Mouse (Mus musculus) limb, embryonic 14.5 days (tissue): ENCODE measurements at regions not wholly inside any gene's neighbourhood (a gene's known extent, or its start where the extent isn't known, plus 50 kb on each side); places are given as distances from the start of the nearest gene placed in this dataset.

Experiments used
- ATAC-seq: fragments of 200-750 bp; cut with Nextera tagmentation; 2 replicates; pipeline ENCODE4 v1.8.0; 2017; ENCODE audit warnings: low read depth, moderate number of reproducible peaks, moderate TSS enrichment; ENCODE audit not compliant: low FRiP score
- DNase-seq: peaks from one replicate; pipeline ENCODE4 v3.0.0-alpha.2; 2015; ENCODE audit warnings: low spot score
- H3K27ac ChIP-seq: fragments of 300-500 bp; sonication (generic); replicated peaks from 2 replicates; pipeline ENCODE4 v1.5.1; 2014; ENCODE audit warnings: low read depth, mild to moderate bottlenecking, low read length, moderate library complexity, mixed read lengths
- H3K27me3 ChIP-seq: fragments of 300-500 bp; sonication (generic); 2 replicates; pipeline ENCODE4 v1.6.1; 2014; ENCODE audit warnings: low read length, mixed read lengths; ENCODE audit not compliant: control insufficient read depth, insufficient read depth
- H3K36me3 ChIP-seq: fragments of 300-500 bp; sonication (generic); 2 replicates; pipeline ENCODE4 v1.6.1; 2014; ENCODE audit warnings: mild to moderate bottlenecking, low read length, moderate library complexity, mixed read lengths; ENCODE audit not compliant: control insufficient read depth, insufficient read depth
- H3K4me1 ChIP-seq: fragments of 300-500 bp; sonication (generic); 2 replicates; pipeline ENCODE4 v1.6.1; 2014; ENCODE audit warnings: antibody characterized with exemption, low read length, mixed read lengths; ENCODE audit not compliant: control insufficient read depth, insufficient read depth
- H3K4me2 ChIP-seq: fragments of 300-500 bp; sonication (generic); replicated peaks from 2 replicates; pipeline ENCODE4 v1.6.1; 2014; ENCODE audit warnings: low read depth, mild to moderate bottlenecking, low read length, moderate library complexity; ENCODE audit not compliant: severe bottlenecking
- H3K4me3 ChIP-seq: fragments of 300-500 bp; sonication (generic); replicated peaks from 2 replicates; pipeline ENCODE4 v1.5.1; 2014; ENCODE audit warnings: low read length
- H3K9ac ChIP-seq: fragments of 300-500 bp; sonication (generic); 2 replicates; pipeline ENCODE4 v1.6.1; 2014; ENCODE audit warnings: mild to moderate bottlenecking, low read depth, low read length, moderate library complexity; ENCODE audit not compliant: severe bottlenecking
- H3K9me3 ChIP-seq: fragments of 300-500 bp; sonication (generic); 2 replicates; pipeline ENCODE4 v1.6.1; 2016; ENCODE audit warnings: low read length; ENCODE audit not compliant: control insufficient read depth
- POLR2A ChIP-seq: fragments of 200-500 bp; IDR thresholded peaks from 2 replicates; pipeline ENCODE4 v1.8.0; 2012; ENCODE audit warnings: inconsistent platforms, mild to moderate bottlenecking, moderate library complexity, borderline replicate concordance; ENCODE audit not compliant: insufficient read depth, insufficient read length; ENCODE audit errors: extremely low read depth
- WGBS: fragments of 180-500 bp; shearing (Covaris S2); extraction: QIAGEN DNeasy Blood & Tissue Kit; methylation state at CpG from one replicate; pipeline ENCODE4 v1.1.7; 2014; 5-methylcytosine and 5-hydroxymethylcytosine counted together

DNA sequence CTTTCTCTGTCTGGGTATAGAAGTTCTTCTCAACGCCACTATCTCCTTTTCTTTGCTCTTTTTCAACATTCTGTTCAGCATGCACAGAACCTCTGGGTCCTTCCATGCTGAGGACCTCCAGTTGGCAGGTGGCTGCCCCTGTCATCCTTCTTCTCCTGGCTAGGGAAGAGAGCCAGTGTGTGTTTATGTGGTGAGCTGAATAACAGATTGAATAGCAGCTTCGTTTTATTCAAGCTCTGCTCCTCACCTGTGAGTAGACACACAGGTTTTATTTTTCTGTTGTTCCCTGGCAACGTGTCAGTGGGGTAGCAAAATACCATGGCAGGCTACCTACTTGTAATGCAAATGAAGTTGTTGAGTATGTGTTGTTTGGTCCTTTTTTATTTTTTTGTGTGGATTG is 154.9 kb upstream of the Zic1 start:
- no peak overlapping the region for H3K27ac ChIP-seq
- no peaks in the 10 kb centered on the region for H3K36me3 ChIP-seq
- H3K9me3 ChIP-seq, result no peaks in the 10 kb centered on the region
- TF ChIP-seq POLR2A, result no peak
- H3K4me3 ChIP-seq, result no peak overlapping the region
- no peak for DNase-seq
- ATAC-seq, result no peak
- WGBS, result 44% methylated on average over 3 of the region's 3 CpGs
- no peaks in the 10 kb centered on the region for H3K4me1 ChIP-seq
- no peaks in the 10 kb centered on the region for H3K27me3 ChIP-seq
- H3K4me2 ChIP-seq, result no peak overlapping the region
- no peak overlapping the region for H3K9ac ChIP-seq

DNA sequence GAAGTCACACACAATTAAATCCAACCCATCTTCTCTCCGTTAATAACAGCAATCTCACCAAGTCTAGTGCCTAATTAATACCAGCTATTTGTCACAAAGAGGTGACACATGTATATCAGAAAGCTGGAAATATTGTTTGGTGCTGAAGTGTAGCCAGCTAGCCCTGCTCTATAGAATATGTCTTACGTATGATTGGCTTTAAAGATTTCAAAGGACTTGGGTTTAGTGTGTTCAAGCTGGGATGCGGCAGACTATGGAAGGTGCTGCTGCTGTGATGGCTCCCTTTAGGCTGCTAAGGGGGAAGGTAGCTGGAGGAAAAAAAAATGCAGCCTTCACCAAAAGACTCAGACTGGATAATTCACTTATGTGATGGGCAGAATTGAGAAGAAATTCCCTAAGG is 144.1 kb upstream of the Zic1 start:
- no peak for ATAC-seq
- Histone ChIP-seq H3K4me1 (no peaks in the 10 kb centered on the region), H3K36me3 (no peaks in the 10 kb centered on the region), H3K4me2 (no peak overlapping the region), H3K9me3 (no peaks in the 10 kb centered on the region), H3K9ac (no peak overlapping the region), H3K4me3 (no peak overlapping the region), H3K27me3 (no peaks in the 10 kb centered on the region), H3K27ac (no peak overlapping the region)
- WGBS, result 78% methylated on average over 3 of the region's 3 CpGs
- no peak for TF ChIP-seq POLR2A
- DNase-seq, result no peak

DNA sequence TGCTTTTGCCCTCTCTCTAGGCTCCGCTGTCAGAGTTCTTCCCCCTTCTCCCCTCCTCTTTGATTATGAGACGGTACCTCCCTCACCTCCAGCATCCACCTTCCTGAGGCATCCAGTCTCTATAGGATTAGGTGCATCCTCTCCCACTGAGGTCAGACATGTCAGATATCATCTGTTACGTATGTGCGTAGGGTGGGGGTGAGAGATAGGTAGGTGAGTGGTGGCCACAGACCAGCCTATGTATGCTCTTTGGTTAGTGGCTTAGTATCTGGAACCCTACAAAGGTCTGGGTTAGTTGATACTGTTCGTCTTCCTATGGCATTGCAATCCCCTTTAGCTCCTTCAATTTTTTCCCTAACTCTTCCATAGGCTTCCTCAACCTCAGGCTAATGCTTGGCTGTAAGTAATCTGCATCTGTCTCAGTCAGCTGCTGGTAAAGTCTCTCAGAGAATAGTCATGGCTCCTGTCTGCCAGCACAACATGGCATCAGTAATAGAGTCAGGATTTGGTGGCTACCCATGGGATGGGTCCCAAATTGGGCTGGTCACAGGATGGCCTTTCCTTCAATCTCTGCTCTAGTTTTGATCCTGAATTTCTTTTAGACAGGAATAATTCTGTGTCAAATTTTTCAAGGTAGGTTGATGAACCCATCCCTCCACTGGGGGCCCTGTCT is 138.2 kb upstream of the Zic1 start:
- no peaks in the 10 kb centered on the region for H3K36me3 ChIP-seq
- H3K4me2 ChIP-seq, result no peak overlapping the region
- H3K9ac ChIP-seq, result no peak overlapping the region
- no peak overlapping the region for H3K27ac ChIP-seq
- DNase-seq, result no peak
- WGBS, result 66% methylated on average over 5 of the region's 5 CpGs
- no peak for TF ChIP-seq POLR2A
- no peaks in the 10 kb centered on the region for H3K4me1 ChIP-seq
- no peak; the same call in 1 of the 2 replicates for ATAC-seq
- H3K4me3 ChIP-seq, result no peak overlapping the region
- H3K27me3 ChIP-seq, result no peaks in the 10 kb centered on the region
- H3K9me3 ChIP-seq, result no peaks in the 10 kb centered on the region

DNA sequence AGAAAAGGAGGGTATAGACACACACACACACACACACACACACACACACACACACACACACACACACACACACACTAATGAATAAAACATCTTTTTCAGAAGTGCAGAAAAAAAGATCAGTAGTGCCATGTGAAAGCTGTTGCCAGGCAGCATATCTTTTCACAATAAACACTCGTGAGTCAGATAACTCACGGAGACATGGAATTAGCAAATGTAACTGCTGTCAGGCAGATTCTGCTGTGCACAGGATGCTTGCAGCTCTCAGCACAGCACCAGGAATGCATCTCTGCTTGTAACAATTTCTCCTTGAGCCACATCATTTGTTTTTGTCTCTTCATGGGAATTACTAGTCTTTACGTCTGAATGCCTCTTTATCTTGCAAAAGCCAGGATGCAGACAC is 111.0 kb upstream of the Zic1 start:
- 49% methylated on average over 3 of the region's 3 CpGs for WGBS
- no peak overlapping the region for H3K4me2 ChIP-seq
- DNase-seq, result no peak
- no peak for TF ChIP-seq POLR2A
- H3K4me1 ChIP-seq, result no peaks in the 10 kb centered on the region
- H3K27me3 ChIP-seq, result no peaks in the 10 kb centered on the region
- H3K4me3 ChIP-seq, result no peak overlapping the region
- no peaks in the 10 kb centered on the region for H3K36me3 ChIP-seq
- H3K27ac ChIP-seq, result no peak overlapping the region
- ATAC-seq, result no peak
- H3K9me3 ChIP-seq, result no peaks in the 10 kb centered on the region
- no peak overlapping the region for H3K9ac ChIP-seq

DNA sequence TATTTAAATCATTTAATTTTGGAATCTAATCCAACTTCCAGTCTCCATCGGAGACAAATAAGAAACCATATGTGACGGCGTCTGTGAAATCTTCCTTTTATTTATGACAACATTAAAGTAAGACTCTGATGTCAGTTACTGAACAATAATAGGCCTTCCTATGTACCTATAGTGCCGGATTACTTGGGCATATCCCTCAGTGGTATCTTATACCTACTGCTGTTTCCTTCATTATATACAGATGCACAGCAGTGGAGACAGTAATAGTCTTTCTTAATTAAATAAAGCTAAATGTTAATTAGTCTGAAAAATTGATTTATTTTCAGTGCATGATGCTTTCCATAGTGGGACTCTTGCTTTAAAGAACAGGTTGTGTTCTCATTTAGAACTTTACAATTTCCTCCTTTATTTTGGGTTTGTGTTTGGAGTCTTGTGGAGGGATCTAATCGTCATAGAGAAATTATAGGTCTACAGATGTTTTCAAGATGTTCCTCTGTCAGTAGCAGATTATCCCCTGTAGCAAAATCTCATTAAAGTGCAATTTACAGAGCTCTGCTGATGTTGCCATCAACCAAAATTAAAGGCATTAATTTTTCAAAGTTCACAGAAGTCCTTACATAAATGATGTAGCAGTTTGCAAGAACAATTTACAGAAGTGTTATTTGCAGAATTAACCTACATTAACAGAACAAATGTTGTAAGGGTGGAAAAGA is 97.3 kb upstream of the Zic1 start:
- DNase-seq (no peak), ATAC-seq (no peak)
- no peaks in the 10 kb centered on the region for H3K4me1 ChIP-seq
- no peaks in the 10 kb centered on the region for H3K27me3 ChIP-seq
- H3K4me2 ChIP-seq, result no peak overlapping the region
- H3K27ac ChIP-seq, result no peak overlapping the region
- no peaks in the 10 kb centered on the region for H3K36me3 ChIP-seq
- 39% methylated on average over 5 of the region's 5 CpGs for WGBS
- H3K9ac ChIP-seq, result no peak overlapping the region
- H3K9me3 ChIP-seq, result no peaks in the 10 kb centered on the region
- H3K4me3 ChIP-seq, result no peak overlapping the region
- TF ChIP-seq POLR2A, result no peak
